Mouse (Mus musculus) limb, embryonic 13.5 days (tissue): ENCODE measurements around the gene Mllt10. TPM values are rescaled to one million over a fixed set of nuclear protein-coding genes. Genes with fewer than 3 reads are reported as not detected.

Source experiments
- ATAC-seq: fragments of 200-750 bp; cut with Nextera tagmentation; 2 replicates; pipeline ENCODE4 v1.8.0; 2017; ENCODE audit warnings: low read depth, moderate number of reproducible peaks, moderate TSS enrichment; ENCODE audit not compliant: low FRiP score
- H3K27ac ChIP-seq: fragments of 300-500 bp; sonication (generic); 2 replicates; pipeline ENCODE4 v1.5.1; 2015; ENCODE audit warnings: inconsistent platforms, mild to moderate bottlenecking, moderate library complexity
- H3K27me3 ChIP-seq: fragments of 300-500 bp; sonication (generic); 2 replicates; pipeline ENCODE4 v1.6.1; 2015; ENCODE audit warnings: mild to moderate bottlenecking, inconsistent platforms
- H3K36me3 ChIP-seq: fragments of 300-500 bp; sonication (generic); 2 replicates; pipeline ENCODE4 v1.6.1; 2015; ENCODE audit warnings: inconsistent platforms, mild to moderate bottlenecking, moderate library complexity
- H3K4me1 ChIP-seq: fragments of 300-500 bp; sonication (generic); 2 replicates; pipeline ENCODE4 v1.6.1; 2015; ENCODE audit warnings: inconsistent platforms
- H3K4me2 ChIP-seq: fragments of 300-500 bp; sonication (generic); replicated peaks from 2 replicates; pipeline ENCODE4 v1.6.1; 2015; ENCODE audit warnings: inconsistent platforms, mild to moderate bottlenecking, moderate library complexity
- H3K4me3 ChIP-seq: fragments of 300-500 bp; sonication (generic); 2 replicates; pipeline ENCODE4 v1.5.1; 2015; ENCODE audit warnings: moderate library complexity, mild to moderate bottlenecking, inconsistent platforms
- H3K9ac ChIP-seq: fragments of 300-500 bp; sonication (generic); 2 replicates; pipeline ENCODE4 v1.6.1; 2015; ENCODE audit warnings: mild to moderate bottlenecking, inconsistent platforms
- H3K9me3 ChIP-seq: fragments of 300-500 bp; sonication (generic); 2 replicates; pipeline ENCODE4 v1.6.1; 2016; ENCODE audit warnings: inconsistent platforms
- WGBS: fragments of 180-500 bp; shearing (Covaris S2); methylation state at CpG from one replicate; pipeline ENCODE4 v1.1.7; 2015; 5-methylcytosine and 5-hydroxymethylcytosine counted together
- microRNA-seq: library from miRNA; unstranded; fragments of <30 nt; microRNA quantifications from one replicate; pipeline ENCODE4, GENCODE M21; 2016
- polyA plus RNA-seq: library from polyadenylated mRNA; unstranded; fragments of >200 nt; fragmentation: Nextera tagmentation; extraction: Ambion mirVana; gene quantifications from 2 replicates; pipeline ENCODE4 v1.2.1, GENCODE M21; 2015

Mllt10 gene
- polyA plus RNA-seq, 1 experiment from 2014 or later, result 68.1 TPM

DNA sequence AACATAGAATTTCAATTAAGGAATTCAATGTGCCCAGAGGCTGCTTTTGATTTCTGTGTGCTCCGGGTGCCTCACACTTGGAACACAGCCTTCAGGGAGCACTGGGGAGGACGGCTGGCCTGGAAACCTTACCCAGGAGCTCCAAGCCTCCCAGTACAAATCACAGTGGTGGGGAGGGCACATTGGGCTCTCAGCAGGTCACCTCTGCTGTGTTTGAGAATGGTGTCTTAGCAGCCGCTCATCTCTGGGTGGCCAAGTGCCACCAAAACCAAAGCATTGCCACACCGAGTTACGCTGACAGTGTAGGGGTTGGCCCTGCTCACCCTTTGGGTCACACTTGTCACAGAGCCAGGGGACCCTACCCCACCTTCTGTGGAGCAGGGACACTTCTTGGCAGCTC is 163.5 kb downstream of the Mllt10 start:
- WGBS, result 65% methylated on average over 5 of the region's 5 CpGs
- Histone ChIP-seq H3K27me3 (no peaks in the 10 kb centered on the region), H3K4me1 (peaks cover 7% of the 10 kb centered on the region; the same call in 1 of the 2 replicates), H3K9ac (no peak overlapping the region), H3K4me2 (no peak overlapping the region), H3K9me3 (no peaks in the 10 kb centered on the region), H3K4me3 (no peak overlapping the region), H3K36me3 (peaks cover 64% of the 10 kb centered on the region), H3K27ac (no peak overlapping the region)
- no peak for ATAC-seq

DNA sequence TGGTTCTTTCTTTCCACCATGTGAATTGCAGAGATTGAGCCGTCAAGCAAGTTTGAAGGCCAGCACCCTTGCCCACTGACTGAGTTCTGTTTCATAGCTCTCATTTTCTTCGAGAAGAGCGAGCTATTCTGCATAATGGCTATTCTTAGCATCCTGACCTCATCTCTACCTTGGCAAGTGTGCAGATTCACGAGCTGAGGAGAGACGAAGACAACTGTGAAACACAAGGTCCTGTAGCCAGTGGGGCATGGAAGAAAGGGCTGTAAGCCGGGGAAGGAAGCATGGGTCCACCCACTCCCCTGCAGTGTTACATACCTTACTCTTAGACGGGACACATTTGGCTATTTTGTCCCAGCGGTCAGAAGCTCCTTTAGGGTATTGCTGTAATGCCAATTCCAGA is 164.1 kb downstream of the Mllt10 start:
- Histone ChIP-seq H3K4me3 (no peak overlapping the region), H3K4me1 (peaks cover 4% of the 10 kb centered on the region; the same call in 1 of the 2 replicates), H3K4me2 (no peak overlapping the region), H3K36me3 (peaks cover 58% of the 10 kb centered on the region), H3K27me3 (no peaks in the 10 kb centered on the region), H3K27ac (no peak overlapping the region), H3K9ac (no peak overlapping the region), H3K9me3 (no peaks in the 10 kb centered on the region)
- no peak for ATAC-seq
- WGBS, result 78% methylated on average over 8 of the region's 8 CpGs

DNA sequence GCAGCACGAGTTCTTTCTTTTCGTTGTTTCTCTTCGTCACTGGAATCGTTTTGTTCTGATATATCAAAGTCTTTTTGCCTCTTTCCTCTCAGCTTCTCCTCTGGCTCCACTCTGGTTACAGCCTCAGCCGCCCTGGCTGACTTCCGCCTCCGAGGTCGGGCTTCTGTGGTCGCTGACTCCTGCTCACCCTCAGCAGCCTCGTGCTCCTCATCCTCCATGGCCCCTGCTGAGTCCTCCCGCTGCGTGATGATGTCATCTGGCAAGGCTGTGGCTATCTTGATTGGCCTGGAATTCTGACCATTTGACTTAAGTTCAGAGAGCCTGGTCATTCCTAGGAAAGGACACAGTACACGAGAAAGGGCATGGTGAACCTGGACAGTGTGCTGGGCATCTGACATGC is 164.5 kb downstream of the Mllt10 start:
- Histone ChIP-seq H3K4me2 (no peak overlapping the region), H3K27ac (no peak overlapping the region), H3K27me3 (no peaks in the 10 kb centered on the region), H3K36me3 (peaks cover 53% of the 10 kb centered on the region), H3K4me1 (peaks cover 4% of the 10 kb centered on the region; the same call in 1 of the 2 replicates), H3K9ac (no peak overlapping the region), H3K4me3 (no peak overlapping the region), H3K9me3 (no peaks in the 10 kb centered on the region)
- no peak for ATAC-seq
- WGBS, result 83% methylated on average over 13 of the region's 13 CpGs

DNA sequence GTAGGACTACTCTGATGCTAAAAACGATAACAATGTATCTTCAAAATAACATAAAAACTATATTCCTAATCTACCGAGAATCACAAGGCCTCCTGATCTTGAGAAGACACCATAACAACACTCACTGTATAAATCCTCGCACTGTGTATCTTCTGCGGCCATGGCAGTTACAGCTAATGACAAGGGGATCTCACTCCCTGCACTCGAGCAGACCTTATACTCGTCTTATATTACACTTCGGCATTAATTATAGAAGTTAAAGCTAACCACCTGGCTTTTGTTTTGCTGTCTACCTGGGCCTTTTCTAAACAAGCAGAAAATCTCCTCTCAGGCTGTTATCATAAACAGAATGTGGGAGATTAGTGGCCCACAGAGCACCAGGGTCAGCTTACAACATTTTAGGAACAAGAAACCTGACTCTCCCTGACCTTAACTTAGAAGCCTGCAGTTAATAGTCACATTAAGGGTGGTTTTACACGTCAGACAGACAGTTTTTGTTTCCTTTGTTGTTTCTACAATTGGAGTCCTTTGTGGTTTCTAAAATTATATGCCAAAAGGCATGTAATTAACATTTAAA is 173.5 kb downstream of the Mllt10 start:
- no peaks in the 10 kb centered on the region for H3K36me3 ChIP-seq
- WGBS, result 25% methylated on average over 8 of the region's 8 CpGs
- no peak for ATAC-seq
- H3K9me3 ChIP-seq, result no peaks in the 10 kb centered on the region
- H3K4me3 ChIP-seq, result no peak overlapping the region
- no peaks in the 10 kb centered on the region for H3K27me3 ChIP-seq
- no peak overlapping the region for H3K4me2 ChIP-seq
- H3K27ac ChIP-seq, result no peak overlapping the region
- peaks cover 24% of the 10 kb centered on the region for H3K4me1 ChIP-seq
- H3K9ac ChIP-seq, result no peak overlapping the region

DNA sequence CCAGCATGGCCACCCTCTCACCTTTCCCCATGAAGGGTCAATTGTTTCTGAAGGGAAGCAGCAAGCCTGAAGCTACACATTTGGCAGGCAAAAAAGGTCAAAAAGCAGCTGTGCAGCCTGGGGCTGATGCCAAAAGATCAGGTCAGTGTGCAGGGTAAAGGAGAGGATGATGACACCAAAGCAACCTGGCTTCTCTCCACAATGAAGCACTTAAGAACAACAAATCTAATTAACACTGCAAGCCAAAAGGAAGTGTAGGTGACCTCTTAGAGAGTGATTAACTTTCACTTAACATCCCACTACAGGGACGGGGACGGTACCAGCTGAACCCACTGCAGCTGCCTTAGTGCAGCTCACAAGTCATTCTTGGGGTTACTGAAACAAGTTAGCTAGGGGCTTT is 174.2 kb downstream of the Mllt10 start:
- H3K4me2 ChIP-seq, result no peak overlapping the region

DNA sequence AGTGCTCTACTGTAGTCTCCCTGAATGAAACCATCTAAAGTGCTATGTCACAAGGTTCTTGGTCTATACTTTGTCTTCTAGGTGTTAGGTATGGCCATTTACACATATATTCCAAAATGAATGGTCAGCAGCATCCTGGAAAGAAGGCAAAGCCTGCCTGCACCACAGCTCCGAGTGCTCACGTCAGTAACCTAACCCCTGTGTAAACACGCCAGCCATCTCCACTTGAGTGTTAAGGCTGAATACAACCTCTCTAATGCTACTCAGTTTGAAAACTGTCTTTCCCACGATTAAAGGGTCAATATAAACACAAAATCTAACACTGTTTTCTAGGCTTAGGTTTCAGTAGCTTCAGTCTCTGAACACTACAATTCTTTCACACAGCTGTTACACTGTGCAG is 176.1 kb downstream of the Mllt10 start:
- Histone ChIP-seq H3K4me3 (no peak overlapping the region), H3K27ac (no peak overlapping the region), H3K27me3 (no peaks in the 10 kb centered on the region), H3K9ac (no peak overlapping the region), H3K9me3 (no peaks in the 10 kb centered on the region), H3K4me2 (no peak overlapping the region), H3K36me3 (no peaks in the 10 kb centered on the region), H3K4me1 (peaks cover 28% of the 10 kb centered on the region)
- no peak for ATAC-seq
- 37% methylated on average over 4 of the region's 4 CpGs for WGBS

More for the DNA sequence above, 174.2 kb downstream of the Mllt10 start:
- WGBS, result 9% methylated on average over 2 of the region's 2 CpGs
- ATAC-seq, result no peak
- H3K27me3 ChIP-seq, result no peaks in the 10 kb centered on the region
- H3K9ac ChIP-seq, result no peak overlapping the region
- H3K4me1 ChIP-seq, result peaks cover 28% of the 10 kb centered on the region
- peak overlapping the region; percentile 15; the same call in 1 of the 2 replicates for H3K27ac ChIP-seq
- no peak overlapping the region for H3K4me3 ChIP-seq
- H3K9me3 ChIP-seq, result no peaks in the 10 kb centered on the region
- no peaks in the 10 kb centered on the region for H3K36me3 ChIP-seq

DNA sequence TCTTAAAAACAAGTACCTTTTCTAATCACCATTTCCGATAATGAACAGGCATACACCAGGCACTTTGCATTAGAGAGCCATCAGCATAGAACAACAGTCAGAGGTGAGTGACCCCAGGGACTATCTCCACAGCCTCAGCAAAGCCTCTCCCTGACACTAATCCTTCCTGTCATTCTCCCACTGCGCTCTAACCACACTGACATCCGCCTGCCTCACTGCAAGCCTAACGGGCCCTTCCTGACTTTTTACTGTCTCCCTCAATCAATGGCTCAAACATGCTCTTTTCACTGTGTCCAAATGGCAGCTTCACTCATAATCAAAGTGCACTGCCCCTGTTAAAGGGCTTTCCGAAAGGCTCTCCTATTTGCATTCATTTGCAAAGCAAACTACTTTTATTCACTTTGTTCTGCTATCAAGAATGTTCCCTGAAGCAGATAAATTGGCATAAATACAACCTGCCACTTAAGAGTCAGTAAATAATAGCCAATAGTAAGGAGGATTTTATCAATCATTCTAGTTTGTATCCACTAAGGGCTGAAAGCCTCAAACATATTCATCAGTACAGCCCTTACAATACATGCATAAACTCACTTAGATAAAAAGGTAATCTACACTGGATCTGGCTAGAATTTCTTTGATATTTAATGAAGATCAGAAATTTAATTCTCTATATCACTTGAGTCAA is 178.0 kb downstream of the Mllt10 start:
- no peak overlapping the region for H3K27ac ChIP-seq
- WGBS, result 27% methylated on average over 5 of the region's 5 CpGs
- H3K4me2 ChIP-seq, result no peak overlapping the region
- H3K4me3 ChIP-seq, result no peak overlapping the region
- no peak overlapping the region for H3K9ac ChIP-seq
- H3K4me1 ChIP-seq, result peaks cover 28% of the 10 kb centered on the region
- H3K9me3 ChIP-seq, result no peaks in the 10 kb centered on the region
- H3K36me3 ChIP-seq, result no peaks in the 10 kb centered on the region
- no peaks in the 10 kb centered on the region for H3K27me3 ChIP-seq
- no peak for ATAC-seq

DNA sequence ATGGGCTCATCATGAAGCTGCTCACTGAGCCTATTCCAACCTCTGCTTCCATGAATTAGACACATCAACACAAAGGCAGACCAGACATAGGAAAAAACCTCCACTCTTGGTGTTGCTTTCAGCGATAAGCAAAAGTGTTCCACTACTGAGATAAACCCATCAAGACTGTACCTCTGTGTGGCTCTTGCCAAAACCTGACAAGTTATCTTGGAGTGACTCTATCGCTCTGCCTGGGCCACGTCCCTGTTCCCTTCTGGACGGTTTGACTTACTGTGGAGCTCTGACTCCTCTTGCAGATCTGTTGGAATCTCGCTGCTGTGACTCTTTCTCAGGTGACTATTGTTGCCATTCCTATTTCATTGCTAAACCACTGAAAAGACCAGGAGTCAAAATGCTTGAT is 180.5 kb downstream of the Mllt10 start:
- H3K36me3 ChIP-seq, result no peaks in the 10 kb centered on the region; the same call in 1 of the 2 replicates
- H3K4me3 ChIP-seq, result no peak overlapping the region
- no peak overlapping the region for H3K27ac ChIP-seq
- H3K9me3 ChIP-seq, result no peaks in the 10 kb centered on the region
- WGBS, result 93% methylated on average over 5 of the region's 5 CpGs
- H3K9ac ChIP-seq, result no peak overlapping the region
- no peaks in the 10 kb centered on the region for H3K27me3 ChIP-seq
- no peak for ATAC-seq
- H3K4me1 ChIP-seq, result peaks cover 11% of the 10 kb centered on the region
- no peak overlapping the region for H3K4me2 ChIP-seq

DNA sequence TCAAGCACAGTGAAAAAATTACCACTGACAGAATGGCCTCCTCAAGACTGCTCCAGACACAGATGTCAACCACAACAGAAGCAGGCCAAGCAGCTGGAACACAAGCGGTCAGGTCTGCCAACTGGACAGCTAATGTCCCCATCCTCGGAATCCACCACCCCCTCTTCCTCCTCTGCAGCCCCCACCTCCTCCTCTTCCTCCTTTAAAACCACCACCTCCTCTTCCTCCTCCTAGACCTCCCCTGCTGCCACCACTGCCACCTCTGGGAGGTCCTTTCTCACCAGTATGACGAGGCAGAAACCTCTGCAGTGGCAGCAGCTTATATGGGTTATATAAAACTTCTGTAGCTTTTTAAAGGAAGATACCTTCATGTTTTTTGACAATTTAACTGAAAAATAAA is 194.2 kb downstream of the Mllt10 start:
- Histone ChIP-seq H3K9me3 (0 out of 2 replicates have a peak, but pooled peaks cover 11% of the 10 kb centered on the region), H3K4me3 (no peak overlapping the region), H3K27me3 (no peaks in the 10 kb centered on the region), H3K36me3 (peaks cover 22% of the 10 kb centered on the region), H3K4me2 (no peak overlapping the region), H3K4me1 (no peaks in the 10 kb centered on the region), H3K27ac (no peak overlapping the region), H3K9ac (no peak overlapping the region)
- WGBS, result 91% methylated on average over 3 of the region's 3 CpGs
- ATAC-seq, result no peak

Small RNA genes within 50 kb of the gene (microRNA-seq; reads per million reads assigned to microRNA genes)
- gene Gm23638, result not detected
- 11.1 reads per million, percentile 29 among the genes with 10 or more reads in this experiment for gene Mir7655

Other genes starting within 250 kb of the Mllt10 start
- not detected in 2 replicates for gene H2al2a, start 58.3 kb upstream of the Mllt10 start, polyA plus RNA-seq
- 15.3 and 19.4 TPM in 2 replicates for gene A930004D18Rik, start 17.5 kb upstream of the Mllt10 start, polyA plus RNA-seq
- gene Skida1, start 6.2 kb upstream of the Mllt10 start, polyA plus RNA-seq, result 12.2 and 14.9 TPM in 2 replicates